In the genomic region with DNA sequence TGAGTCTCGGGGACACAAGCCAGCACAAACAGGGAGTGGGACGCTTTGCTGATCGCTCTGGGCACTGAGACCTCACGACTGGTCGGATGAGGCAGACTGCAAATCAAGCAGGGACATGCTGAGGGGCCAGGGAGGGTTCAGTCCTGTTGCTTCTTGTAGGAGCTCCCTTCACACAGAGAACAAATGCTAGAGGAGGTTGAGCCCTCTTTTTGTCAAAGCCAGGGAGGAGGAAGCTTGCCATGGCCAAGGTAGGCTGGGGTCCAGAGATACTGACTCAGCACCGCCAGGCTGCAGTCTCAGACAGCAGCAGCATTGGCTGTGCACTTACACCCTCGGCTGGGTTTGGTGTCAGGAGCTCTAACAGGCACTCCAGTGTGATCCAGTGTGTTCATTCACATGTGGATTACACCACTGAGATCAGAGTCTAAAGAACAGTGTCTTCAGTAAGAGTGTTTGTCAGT, we compare ENCODE assay signal across 10 mouse cellular contexts.
DNase-seq lines count a peak whose midpoint lies in the region; ATAC-seq and TF ChIP-seq lines count a peak whose summit lies in the region.
"Had no signal": no experiment of that assay in that cellular context is flagged by ENCODE, and none has a peak within 500 bp of the region (broad histone marks: within the 10 kb centered on the region; RNA-seq: fewer than 3 reads in every experiment).

No protein-coding gene starts in this region.

- H3K9ac ChIP-seq in forebrain, embryonic 15.5 days (replicated peaks), result no peak overlapping the region

- H3K27me3 ChIP-seq in forebrain, embryonic 15.5 days, result peaks cover 8% of the 10 kb centered on the region

- H3K36me3 ChIP-seq in forebrain, embryonic 15.5 days, result no peaks in the 10 kb centered on the region
- H3K36me3 ChIP-seq: hindbrain, embryonic 10.5 days had no signal

- TF ChIP-seq CTCF in lung, adult 2 months (IDR thresholded peaks at IDR 0.05; ENCODE audit: insufficient read depth, low read length), result no peak

- 70% methylated on average over 7 of the region's 7 CpGs for WGBS in lung, adult 2 months
- 84% methylated on average over 7 of the region's 7 CpGs for WGBS in forebrain, embryonic 15.5 days

- TF ChIP-seq POLR2A in lung, adult 2 months (IDR thresholded peaks at IDR 0.05; ENCODE audit: borderline replicate concordance, extremely low read depth, low read depth, low read length), result no peak

- no peak overlapping the region for H3K27ac ChIP-seq in forebrain, embryonic 15.5 days (replicated peaks)
- H3K27ac ChIP-seq: hindbrain, embryonic 10.5 days; left cerebral cortex, adult 2 months had no signal

- peak; percentile 57 to 63 for DNase-seq in cerebellum, postnatal 10 days
- no peak for DNase-seq in cerebellum, adult 9-10 months
- DNase-seq in lung, adult 18-20 months, result peak; percentile 17 to 23
- DNase-seq in lung, adult 2 months, result no peak
- peak; percentile 41 for DNase-seq in heart, postnatal 25 days (ENCODE audit: low spot score)
- peak; percentile 65 for DNase-seq in urinary bladder, postnatal 14 days (ENCODE audit: low spot score)
- DNase-seq in B cell, adult 2 months, result no peak

- peaks cover 6% of the 10 kb centered on the region; the same call in 1 of the 2 replicates for H3K4me1 ChIP-seq in lung, adult 2 months (ENCODE audit: control insufficient read depth, insufficient read depth, low read length)
- H3K4me1 ChIP-seq in forebrain, embryonic 15.5 days, result peaks cover 17% of the 10 kb centered on the region

- H3K4me2 ChIP-seq in forebrain, embryonic 15.5 days (replicated peaks), result no peak overlapping the region

- intact Hi-C loops in heart, postnatal 25 days (cut with DNase I), result loop anchor here (2.0 kb wide), 1 partner anchor 26 kb away; no protein-coding TSS in a partner anchor

- no peaks in the 10 kb centered on the region for H3K9me3 ChIP-seq in forebrain, embryonic 15.5 days
- H3K9me3 ChIP-seq: hindbrain, embryonic 10.5 days had no signal

- ATAC-seq in forebrain, embryonic 15.5 days (replicated peaks), result no peak

- no peak overlapping the region for H3K4me3 ChIP-seq in lung, adult 2 months (replicated peaks; ENCODE audit: extremely low read depth, low read depth, low read length)
- H3K4me3 ChIP-seq in forebrain, embryonic 15.5 days, result no peak overlapping the region
- H3K4me3 ChIP-seq: hindbrain, embryonic 10.5 days; left cerebral cortex, adult 2 months had no signal

Comparison
In these comparisons a context has a peak if more than half of its experiments do, and no peak if none do; other contexts are left out.
1. DNase-seq: peak in cerebellum, postnatal 10 days (2 of 2), lung, adult 18-20 months (2 of 2), heart, postnatal 25 days (single experiment) and urinary bladder, postnatal 14 days (single experiment); none in cerebellum, adult 9-10 months (single experiment), lung, adult 2 months (single experiment) and B cell, adult 2 months (0 of 2).